Mouse (Mus musculus) left cerebral cortex, adult 2 months (tissue): ENCODE results near the gene Muc13. TPM values are rescaled to one million over a fixed set of nuclear protein-coding genes. Genes with fewer than 3 reads are reported as not detected.
A peak's percentile ranks its signal among the peaks of the same experiment; 100 is the strongest.

ENCODE experiments used
- DNase-seq, 2 experiments: peaks; one replicate each; pipeline ENCODE4 v3.0.0; 2021 to 2022; ENCODE audit warnings: low spot score in 2 of 2, mixed read lengths in 1 of 2; ENCODE audit errors: extremely low spot score in 1 of 2
- H3K27ac ChIP-seq: fragments of 200-600 bp; 2 replicates; pipeline ENCODE4 v1.8.1; 2022
- H3K4me3 ChIP-seq: fragments of 200-600 bp; 2 replicates; pipeline ENCODE4 v1.8.1; 2022
- CTCF ChIP-seq: fragments of 200-600 bp; IDR thresholded peaks from 2 replicates; pipeline ENCODE4 v1.8.1; 2022; ENCODE audit warnings: antibody characterized with exemption, mild to moderate bottlenecking, moderate library complexity
- intact Hi-C: fragments of 180-260 bp; cut with DNase I; formaldehyde crosslinking; loops from one replicate; pipeline ENCODE4 v1.15.1; 2025
- total RNA-seq, 2 experiments: library from RNA; stranded (reverse); gene quantifications; 2 replicates each; pipeline ENCODE4 v1.2.3; 2021

Gene Muc13
- total RNA-seq, 2 experiments from 2014 or later: 0.12 to 0.23 TPM

GRCm38 (mm10) chr16:33832057-33832456 lies 38.2 kb downstream of the Muc13 start:
- Histone ChIP-seq H3K4me3 (no peak overlapping the region), H3K27ac (peak overlapping the region; percentile 60; the same call in 1 of the 2 replicates)
- no peak for TF ChIP-seq CTCF
- DNase-seq: no peak
- intact Hi-C loops: loop anchor here (5.0 kb wide), 1 partner anchor 45 kb away; no protein-coding TSS in a partner anchor

GRCm38 (mm10) chr16:33832728-33833428 lies 39.0 kb downstream of the Muc13 start:
- H3K4me3 ChIP-seq: peak overlapping the region; percentile 7; the same call in 1 of the 2 replicates
- no peak for DNase-seq
- intact Hi-C loops: loop anchor here (5.0 kb wide), 1 partner anchor 44 kb away; no protein-coding TSS in a partner anchor

GRCm38 (mm10) chr16:33833429-33833753 lies 39.6 kb downstream of the Muc13 start:
- TF ChIP-seq CTCF: no peak
- intact Hi-C loops: loop anchor here (5.0 kb wide), 1 partner anchor 44 kb away; no protein-coding TSS in a partner anchor
- no peak for DNase-seq
- Histone ChIP-seq H3K4me3 (no peak overlapping the region), H3K27ac (peak overlapping the region; percentile 60)

More at GRCm38 (mm10) chr16:33832728-33833428, 39.0 kb downstream of the Muc13 start:
- H3K27ac ChIP-seq: peak overlapping the region; percentile 60; the same call in 1 of the 2 replicates
- TF ChIP-seq CTCF: no peak

- Histone ChIP-seq H3K4me3 (peak overlapping the region; percentile 24; the same call in 1 of the 2 replicates), H3K27ac (peak overlapping the region; percentile 60)
- no peak; the same call in 1 of the 2 replicates for TF ChIP-seq CTCF
- intact Hi-C loops: loop anchor here (5.0 kb wide), 1 partner anchor 43 kb away; no protein-coding TSS in a partner anchor
- DNase-seq: no peak
These were observed 40.1 kb downstream of the Muc13 start for GRCm38 (mm10) chr16:33833781-33834482.

- H3K27ac ChIP-seq: no peak overlapping the region
- intact Hi-C loops: no loop called here
- no peak for DNase-seq
- no peak for TF ChIP-seq CTCF
- H3K4me3 ChIP-seq: no peak overlapping the region
These were observed 42.8 kb downstream of the Muc13 start for GRCm38 (mm10) chr16:33836676-33837075.

GRCm38 (mm10) chr16:33837191-33837590 lies 43.4 kb downstream of the Muc13 start:
- intact Hi-C loops: no loop called here
- TF ChIP-seq CTCF: no peak

GRCm38 (mm10) chr16:33840616-33841015 lies 46.8 kb downstream of the Muc13 start:
- TF ChIP-seq CTCF: no peak
- Histone ChIP-seq H3K4me3 (no peak overlapping the region), H3K27ac (no peak overlapping the region)
- DNase-seq: no peak
- intact Hi-C loops: no loop called here

More at GRCm38 (mm10) chr16:33837191-33837590, 43.4 kb downstream of the Muc13 start:
- no peak for DNase-seq
- H3K4me3 ChIP-seq: no peak overlapping the region
- H3K27ac ChIP-seq: no peak overlapping the region

GRCm38 (mm10) chr16:33842081-33842880 lies 48.4 kb downstream of the Muc13 start:
- DNase-seq: no peak
- intact Hi-C loops: no loop called here
- Histone ChIP-seq H3K4me3 (no peak overlapping the region), H3K27ac (no peak overlapping the region)
- TF ChIP-seq CTCF: no peak

- intact Hi-C loops: no loop called here
- H3K27ac ChIP-seq: no peak overlapping the region
- DNase-seq: no peak
- TF ChIP-seq CTCF: no peak
- no peak overlapping the region for H3K4me3 ChIP-seq
These were observed 50.3 kb downstream of the Muc13 start for GRCm38 (mm10) chr16:33844150-33844611.

- no peak for TF ChIP-seq CTCF
- Histone ChIP-seq H3K4me3 (no peak overlapping the region), H3K27ac (no peak overlapping the region)
- intact Hi-C loops: no loop called here
- no peak for DNase-seq
These were observed 51.0 kb downstream of the Muc13 start for GRCm38 (mm10) chr16:33844866-33845265.

- H3K27ac ChIP-seq: no peak overlapping the region
- TF ChIP-seq CTCF: no peak
- no peak for DNase-seq
- intact Hi-C loops: no loop called here
- no peak overlapping the region for H3K4me3 ChIP-seq
These were observed 59.4 kb downstream of the Muc13 start for GRCm38 (mm10) chr16:33853271-33853670.

- intact Hi-C loops: no loop called here
- no peak for TF ChIP-seq CTCF
- no peak overlapping the region for H3K27ac ChIP-seq
- no peak overlapping the region for H3K4me3 ChIP-seq
- no peak for DNase-seq
These were observed 64.9 kb downstream of the Muc13 start for GRCm38 (mm10) chr16:33858766-33859165.
